Mouse (Mus musculus) CD4-positive, CD25-positive, alpha-beta regulatory T cell (primary cell): ENCODE data around the gene Oscar. TPM values are rescaled to one million over a fixed set of nuclear protein-coding genes. Genes with fewer than 3 reads are reported as not detected.

Source experiments
- polyA plus RNA-seq: library from polyadenylated mRNA; unstranded; fragments of 100-300 nt; shearing (Covaris generic); gene quantifications from one replicate; pipeline ENCODE4 v1.2.1, GENCODE M21; 2017

Oscar gene
- not detected for polyA plus RNA-seq

GRCm38 (mm10) chr7:3616057-3616388 is at the start of gene Oscar:
Gene Oscar (minus strand): TSS chr7:3616157.

GRCm38 (mm10) chr7:3665215-3666114 is 49.5 kb upstream of the Oscar start, which contains the start of gene Leng1:
Gene Leng1 (minus strand): TSS chr7:3665840.

GRCm38 (mm10) chr7:3644672-3645487 is 28.9 kb upstream of the Oscar start, which contains the start of gene Cnot3:
Gene Cnot3 (plus strand): TSS chr7:3645268.

DNA sequence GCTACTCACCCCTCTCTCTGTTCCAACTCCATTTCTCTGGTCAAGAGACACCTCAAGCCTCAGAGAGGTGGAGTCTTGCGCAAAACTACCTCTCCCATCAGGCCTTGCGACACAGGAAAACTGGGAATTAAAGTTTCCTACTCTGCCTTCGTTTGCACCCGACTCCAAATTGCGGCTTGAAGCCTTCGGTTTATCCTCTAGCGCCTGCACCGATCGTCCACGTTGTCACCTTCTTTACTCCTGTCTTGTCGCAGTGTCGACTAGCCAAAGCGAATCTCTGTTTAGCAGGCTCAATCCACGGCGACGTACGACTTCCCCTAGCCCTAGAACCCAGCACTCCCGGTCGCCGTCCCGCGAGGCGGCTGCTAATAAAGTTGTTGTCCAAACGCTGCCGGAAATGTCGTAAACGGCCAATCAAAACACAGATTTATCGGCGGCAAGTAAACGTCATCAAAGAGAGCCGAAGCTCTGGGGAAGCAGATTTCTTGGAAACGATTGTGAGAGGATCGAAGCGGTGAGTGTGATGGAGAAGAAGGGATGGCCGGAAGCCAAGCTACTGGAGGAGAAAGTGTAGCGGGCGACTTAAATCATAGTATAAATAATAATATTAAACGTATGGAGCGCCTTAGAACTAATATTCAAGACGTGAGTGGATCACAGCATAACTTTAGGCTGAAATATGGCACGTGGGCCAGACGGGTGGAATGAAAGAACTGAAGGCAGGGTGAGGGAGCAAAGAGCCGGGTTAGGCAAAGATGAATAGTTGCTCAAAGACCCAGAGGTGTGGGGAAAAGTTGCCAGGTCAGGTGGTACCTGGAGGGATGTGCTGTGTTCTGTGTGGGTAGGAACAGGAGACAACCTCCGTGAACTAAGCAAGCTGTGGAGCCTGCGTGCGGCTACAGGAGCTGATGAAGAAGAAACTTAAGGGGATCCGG is 13.9 kb upstream of the Oscar start, which contains the start of the genes Tfpt and Prpf31:
Gene Tfpt, minus strand, starts transcription at position 387 of the 935 bp plus-strand sequence.
Gene Prpf31, plus strand, starts transcription at position 443 of the 935 bp plus-strand sequence.

GRCm38 (mm10) chr7:3617242-3617995 is 1.5 kb upstream of the Oscar start, which contains the start of gene Ndufa3:
Gene Ndufa3 (plus strand): TSS chr7:3617373.

Other genes with a start within 250 kb of the Oscar start
- not detected for gene Cacng8, start 225.5 kb downstream of the Oscar start, polyA plus RNA-seq
- not detected for gene Cacng6, start 192.0 kb downstream of the Oscar start, polyA plus RNA-seq
- gene Tarm1, start 113.5 kb downstream of the Oscar start, polyA plus RNA-seq, result not detected
- gene Ndufa3, start 1.2 kb upstream of the Oscar start, polyA plus RNA-seq, result 479 TPM
- 40.4 TPM for gene Tfpt, start 13.8 kb upstream of the Oscar start, polyA plus RNA-seq
- gene Prpf31, start 13.8 kb upstream of the Oscar start, polyA plus RNA-seq, result 100 TPM
- gene Cnot3, start 29.1 kb upstream of the Oscar start, polyA plus RNA-seq, result 116 TPM
- gene Leng1, start 49.7 kb upstream of the Oscar start, polyA plus RNA-seq, result 25.7 TPM
- gene Tmc4, start 61.4 kb upstream of the Oscar start, polyA plus RNA-seq, result 5.7 TPM
- 32.7 TPM for gene Tsen34, start 76.7 kb upstream of the Oscar start, polyA plus RNA-seq
- 82.8 TPM for gene Mboat7, start 77.4 kb upstream of the Oscar start, polyA plus RNA-seq
- 1,743 TPM for gene Rps9, start 87.8 kb upstream of the Oscar start, polyA plus RNA-seq
- 0.75 TPM for gene Pirb, start 104.2 kb upstream of the Oscar start, polyA plus RNA-seq
- gene Gm15448, start 209.5 kb upstream of the Oscar start, polyA plus RNA-seq, result not detected
- gene Pira2, start 228.9 kb upstream of the Oscar start, polyA plus RNA-seq, result 0.24 TPM